Mouse (Mus musculus) megakaryocyte, embryonic 14.5 days (primary cell): ENCODE data around the gene Olfr904.

Experiments used
- FLI1 ChIP-seq: IDR thresholded peaks from 2 replicates; pipeline ENCODE4 v1.6.1; 2012; ENCODE audit warnings: low read length, inconsistent platforms, mixed read lengths
- GATA1 ChIP-seq: IDR thresholded peaks from 3 replicates; pipeline ENCODE4 v1.6.1; 2012; ENCODE audit warnings: mixed read lengths, low read length, inconsistent platforms, borderline replicate concordance

DNA sequence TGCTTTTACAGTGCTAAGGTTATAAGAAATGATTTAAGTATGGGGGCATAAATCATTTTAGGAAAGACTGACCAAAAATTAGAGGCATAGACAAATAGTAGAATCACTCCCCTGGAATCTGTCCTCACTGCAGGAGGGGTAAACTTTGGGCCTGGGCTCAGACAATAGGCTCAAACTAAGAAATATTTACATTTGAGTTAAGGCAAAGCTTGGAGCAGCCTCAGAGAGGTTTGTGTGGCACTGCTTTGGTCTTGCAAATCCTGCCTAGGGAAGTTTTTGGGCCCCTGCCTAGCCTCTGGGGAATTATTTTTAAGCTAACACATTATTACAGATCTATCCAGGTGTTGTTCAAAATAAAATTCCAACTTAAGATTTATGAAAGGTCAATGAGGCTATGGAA, 39.1 kb upstream of the Olfr904 start:
- TF ChIP-seq GATA1 = no peak
- TF ChIP-seq FLI1 = no peak
